Mouse (Mus musculus): ENCODE results near the gene Tnfrsf13c.

The Tnfrsf13c gene

DNA sequence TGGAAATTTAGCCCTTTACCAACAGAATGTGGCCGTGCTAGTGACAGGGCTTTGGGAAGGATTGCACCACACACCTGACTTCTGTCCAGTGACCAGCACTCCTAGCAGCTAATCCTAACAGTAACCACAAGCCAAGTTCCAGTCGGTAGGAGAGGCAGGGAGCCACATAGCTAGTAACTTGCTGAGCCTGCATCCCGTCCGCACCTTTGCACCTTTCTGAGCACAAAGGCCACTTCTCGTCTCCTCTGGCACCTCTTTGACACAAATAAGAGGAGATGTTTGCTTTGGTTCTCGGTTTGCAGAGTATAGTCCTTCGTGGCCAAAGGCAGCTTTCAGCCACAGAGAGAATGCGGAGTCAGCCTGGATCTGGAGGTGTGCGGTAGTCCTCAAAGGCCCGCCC, 39.5 kb downstream of the Tnfrsf13c start:
- no peak for DNase-seq (ENCODE audit: extremely low spot score, low read depth, low spot score)

DNA sequence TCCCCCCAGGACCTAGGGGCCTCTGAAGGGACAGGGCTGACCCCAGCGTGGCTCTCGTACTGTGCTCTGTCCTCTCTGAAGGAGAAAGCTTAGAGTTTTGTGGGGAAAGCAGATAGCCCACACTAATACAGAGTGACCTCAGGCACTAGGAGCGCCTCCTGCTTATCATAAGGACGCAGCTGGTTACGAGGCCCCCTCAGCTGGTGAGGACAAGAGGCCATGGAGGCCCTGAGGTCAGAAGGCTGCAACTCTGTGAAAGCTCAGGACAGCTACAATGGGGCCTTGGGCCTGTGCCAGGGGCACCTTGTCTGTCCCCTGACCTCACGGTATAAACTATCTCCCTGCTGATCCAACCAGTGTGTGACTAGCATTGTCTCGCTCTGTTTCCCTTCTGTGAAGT, 40.0 kb downstream of the Tnfrsf13c start:
- no peak for DNase-seq (ENCODE audit: extremely low spot score, low read depth, low spot score)

DNA sequence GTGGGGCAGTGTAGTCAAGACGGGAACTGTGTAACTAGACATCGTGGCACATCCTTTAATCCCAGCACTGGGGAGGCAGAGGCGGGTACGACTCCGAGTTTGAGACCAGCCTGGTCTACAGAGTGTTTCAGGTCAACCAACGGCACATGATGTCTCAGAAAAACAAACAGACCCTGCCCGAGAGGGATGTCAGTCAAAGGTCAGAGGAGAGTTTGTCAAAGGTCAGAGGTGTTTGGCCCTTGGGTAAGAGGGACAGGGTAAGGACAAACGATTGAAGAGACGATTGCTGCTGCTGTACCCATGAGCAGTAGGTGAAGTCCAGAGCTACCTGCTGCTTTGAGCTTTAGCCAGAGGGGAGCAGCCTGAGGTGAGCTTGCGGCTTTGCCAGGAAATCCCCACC, 40.6 kb downstream of the Tnfrsf13c start:
- DNase-seq (ENCODE audit: extremely low spot score, low read depth, low spot score): no peak

DNA sequence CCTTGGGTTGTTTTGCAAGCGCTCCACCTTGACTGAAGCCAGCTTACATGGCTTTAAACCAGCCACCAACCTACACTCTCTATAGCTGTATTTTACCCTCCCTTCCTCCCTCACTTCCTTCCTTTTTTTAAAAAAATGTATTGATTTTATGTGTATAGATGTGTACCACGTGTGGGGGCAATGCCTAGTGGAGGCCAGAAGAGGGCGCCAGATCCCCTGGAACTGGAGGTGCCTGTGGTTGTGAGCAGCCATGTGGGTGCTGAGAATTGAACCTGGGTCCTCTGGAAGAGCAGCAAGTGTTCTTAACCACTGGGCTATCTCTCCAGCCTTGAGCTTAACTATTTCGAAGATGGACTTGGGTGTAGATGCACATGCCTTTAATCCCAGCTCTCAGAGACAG, 41.9 kb downstream of the Tnfrsf13c start:
- no peak for DNase-seq (ENCODE audit: extremely low spot score, low read depth, low spot score)

GRCm38 (mm10) chr15:82181131-82181530, 43.0 kb downstream of the Tnfrsf13c start:
- no peak for DNase-seq (ENCODE audit: extremely low spot score, low read depth, low spot score)

- no peak for DNase-seq (ENCODE audit: extremely low spot score, low read depth, low spot score)
These were observed 46.4 kb downstream of the Tnfrsf13c start for GRCm38 (mm10) chr15:82177743-82178290.

DNA sequence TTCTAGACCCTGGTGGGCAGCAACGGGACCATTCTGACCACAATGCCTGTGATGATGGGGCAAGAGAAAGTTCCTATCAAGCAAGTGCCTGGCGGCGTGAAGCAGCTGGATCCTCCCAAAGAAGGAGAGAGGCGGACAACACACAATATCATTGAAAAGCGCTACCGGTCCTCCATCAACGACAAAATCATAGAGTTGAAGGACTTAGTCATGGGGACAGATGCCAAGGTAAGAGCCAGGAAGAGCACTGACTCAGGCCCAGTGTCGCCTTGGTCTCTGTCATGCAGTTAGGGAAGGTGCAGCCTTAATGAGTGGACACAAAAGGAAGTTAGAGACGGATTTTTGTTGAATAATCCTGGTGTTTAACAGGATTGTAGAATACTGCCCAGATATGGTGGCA, 49.1 kb downstream of the Tnfrsf13c start:
- no peak for DNase-seq (ENCODE audit: extremely low spot score, low read depth, low spot score)

- DNase-seq (ENCODE audit: extremely low spot score, low read depth, low spot score): no peak
These were observed 51.5 kb downstream of the Tnfrsf13c start for GRCm38 (mm10) chr15:82172648-82173047.

All from hindlimb bud, embryonic 11.5 days (tissue).